Mouse (Mus musculus) myocyte (in vitro differentiated cells): ENCODE measurements around the gene Arid5b. TPM values are rescaled to one million over a fixed set of nuclear protein-coding genes. Genes with fewer than 3 reads are reported as not detected.

Experiments
- H3K27me3 ChIP-seq: one replicate; pipeline ENCODE4 v1.6.1; 2011; ENCODE audit not compliant: control insufficient read depth, insufficient read depth, insufficient read length
- H3K36me3 ChIP-seq: one replicate; pipeline ENCODE4 v1.6.1; 2011; ENCODE audit not compliant: control insufficient read depth, insufficient read depth
- H3K4me2 ChIP-seq: one replicate; pipeline ENCODE4 v1.6.1; 2011; ENCODE audit warnings: low read depth, control low read depth
- H3K4me3 ChIP-seq: one replicate; pipeline ENCODE4 v1.5.1; 2011; ENCODE audit warnings: mild to moderate bottlenecking, control low read depth, moderate library complexity
- H3K79me2 ChIP-seq: one replicate; pipeline ENCODE4 v1.6.1; 2011; ENCODE audit not compliant: control insufficient read depth, insufficient read depth
- H3ac ChIP-seq: one replicate; pipeline ENCODE4 v1.6.1; 2011; ENCODE audit not compliant: control insufficient read depth, insufficient read length
- CEBPB ChIP-seq: IDR thresholded peaks from 2 replicates; pipeline ENCODE4 v1.6.1; 2011; ENCODE audit warnings: mild to moderate bottlenecking, moderate library complexity; ENCODE audit not compliant: poor library complexity, insufficient read depth, severe bottlenecking
- E2F4 ChIP-seq: IDR thresholded peaks from one replicate; pipeline ENCODE4 v1.6.1; 2011; ENCODE audit warnings: mild to moderate bottlenecking, control low read depth, moderate library complexity; ENCODE audit not compliant: insufficient read depth
- MAX ChIP-seq: IDR thresholded peaks from one replicate; pipeline ENCODE4 v1.6.1; 2011; ENCODE audit warnings: low read depth, mild to moderate bottlenecking, control low read depth
- MYOD1 ChIP-seq, 3 experiments: IDR thresholded peaks; one replicate each; pipeline ENCODE4 v1.6.1; 2011; ENCODE audit warnings: control low read depth in 2 of 3, low read depth in 2 of 3, mild to moderate bottlenecking in 2 of 3, moderate library complexity in 1 of 3; ENCODE audit not compliant: insufficient read length in 2 of 3, control insufficient read depth in 1 of 3
- MYOG ChIP-seq, 3 experiments: IDR thresholded peaks; one replicate each; pipeline ENCODE4 v1.6.1; 2011; ENCODE audit warnings: control low read depth in 2 of 3, low read depth in 2 of 3, mild to moderate bottlenecking in 2 of 3; ENCODE audit not compliant: insufficient read length in 2 of 3, control insufficient read depth in 1 of 3, insufficient read depth in 1 of 3
- POLR2A ChIP-seq: IDR thresholded peaks from one replicate; pipeline ENCODE4 v1.6.1; 2011; ENCODE audit warnings: low read depth, mild to moderate bottlenecking, control low read depth, moderate library complexity; ENCODE audit not compliant: insufficient read length
- POLR2AphosphoS2 ChIP-seq: IDR thresholded peaks from one replicate; pipeline ENCODE4 v1.6.1; 2011; ENCODE audit warnings: low read depth, control low read depth; ENCODE audit not compliant: insufficient read length
- REST ChIP-seq: IDR thresholded peaks from one replicate; pipeline ENCODE4 v1.6.1; 2011; ENCODE audit warnings: mild to moderate bottlenecking, control low read depth, moderate library complexity; ENCODE audit not compliant: insufficient read depth, insufficient read length
- SRF ChIP-seq: IDR thresholded peaks from one replicate; pipeline ENCODE4 v1.6.1; 2011; ENCODE audit warnings: low read depth; ENCODE audit not compliant: control insufficient read depth, insufficient read length
- TCF12 ChIP-seq: IDR thresholded peaks from one replicate; pipeline ENCODE4 v1.6.1; 2011; ENCODE audit warnings: mild to moderate bottlenecking, control low read depth; ENCODE audit not compliant: poor library complexity, insufficient read depth, severe bottlenecking
- TCF3 ChIP-seq: IDR thresholded peaks from one replicate; pipeline ENCODE4 v1.6.1; 2011; ENCODE audit warnings: low read depth, control low read depth; ENCODE audit not compliant: insufficient read length
- USF1 ChIP-seq: IDR thresholded peaks from one replicate; pipeline ENCODE4 v1.6.1; 2011; ENCODE audit warnings: low read depth, mild to moderate bottlenecking, control low read depth, moderate library complexity
- polyA plus RNA-seq: library from polyadenylated mRNA; unstranded; fragments of >200 nt; fragmentation: generic; extraction: Trizol; gene quantifications from one replicate; pipeline ENCODE4 v1.2.1, GENCODE M21; 2012; ENCODE audit warnings: missing spikeins

The Arid5b gene
- polyA plus RNA-seq, 1 experiment = 7.7 TPM

DNA sequence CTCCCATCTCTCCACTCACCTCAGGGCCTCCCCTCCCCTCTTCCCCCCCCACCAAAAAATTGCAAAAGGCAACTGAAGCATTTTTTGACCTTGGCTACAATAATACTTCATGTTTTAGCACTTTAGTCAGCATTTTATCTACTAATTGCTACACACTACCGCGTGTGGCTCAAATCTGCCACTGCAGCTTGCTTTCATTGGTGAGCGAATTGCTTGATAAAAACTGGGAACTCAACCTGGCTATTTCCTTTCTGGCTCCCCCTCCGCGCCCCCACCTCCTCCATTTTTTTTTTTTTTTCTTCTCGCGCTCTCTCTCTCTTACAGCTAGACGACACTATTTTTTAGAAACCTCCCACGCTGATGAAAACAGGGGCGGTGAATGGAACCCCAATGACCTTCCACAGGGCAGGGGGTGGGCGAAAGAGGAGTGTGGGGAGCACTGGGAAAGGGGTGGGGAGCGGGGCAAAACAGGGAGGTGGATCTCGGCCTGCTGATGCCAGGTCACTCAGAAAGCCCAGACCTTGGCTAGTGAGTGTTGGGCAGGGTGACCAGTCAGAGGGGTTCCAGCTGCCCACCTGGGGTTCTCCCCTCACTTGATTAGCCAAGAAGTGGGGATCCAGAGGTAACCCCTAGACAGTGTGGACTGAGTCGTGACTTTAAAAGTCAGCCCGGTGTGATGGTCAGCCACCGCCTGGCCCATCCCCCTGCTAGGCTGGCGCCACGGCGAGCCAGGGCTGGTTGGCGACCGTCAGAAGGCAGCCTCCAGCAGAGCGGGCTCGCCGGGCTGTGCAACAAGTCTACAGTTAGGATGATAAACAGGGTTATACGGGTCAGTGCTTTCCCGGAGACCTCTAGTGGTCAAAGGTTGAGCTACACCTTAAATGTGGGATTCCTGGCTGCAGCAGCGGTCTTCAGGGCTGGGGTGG is 4.2 kb upstream of the Arid5b start:
- TF ChIP-seq POLR2A = peak; percentile 52
- no peak for TF ChIP-seq MYOG (IDR thresholded peaks at IDR 0.05; ENCODE audit: control insufficient read depth in 1 of 3, insufficient read depth in 1 of 3, insufficient read length in 2 of 3, low read depth in 2 of 3)
- Histone ChIP-seq H3ac (no peak overlapping the region), H3K27me3 (no peaks in the 10 kb centered on the region), H3K4me3 (peak overlapping the region; percentile 15), H3K4me2 (peak overlapping the region; percentile 78), H3K36me3 (no peaks in the 10 kb centered on the region), H3K79me2 (no peaks in the 10 kb centered on the region)

GRCm38 (mm10) chr10:68281775-68282106 is 3.2 kb upstream of the Arid5b start:
- TF ChIP-seq MYOG (IDR thresholded peaks at IDR 0.05; ENCODE audit: control insufficient read depth in 1 of 3, insufficient read depth in 1 of 3, insufficient read length in 2 of 3, low read depth in 2 of 3) (no peak), REST (no peak)
- Histone ChIP-seq H3K4me2 (peak overlapping the region; percentile 88), H3K27me3 (no peaks in the 10 kb centered on the region), H3K79me2 (peaks cover 9% of the 10 kb centered on the region), H3ac (no peak overlapping the region), H3K4me3 (no peak overlapping the region), H3K36me3 (no peaks in the 10 kb centered on the region)

DNA sequence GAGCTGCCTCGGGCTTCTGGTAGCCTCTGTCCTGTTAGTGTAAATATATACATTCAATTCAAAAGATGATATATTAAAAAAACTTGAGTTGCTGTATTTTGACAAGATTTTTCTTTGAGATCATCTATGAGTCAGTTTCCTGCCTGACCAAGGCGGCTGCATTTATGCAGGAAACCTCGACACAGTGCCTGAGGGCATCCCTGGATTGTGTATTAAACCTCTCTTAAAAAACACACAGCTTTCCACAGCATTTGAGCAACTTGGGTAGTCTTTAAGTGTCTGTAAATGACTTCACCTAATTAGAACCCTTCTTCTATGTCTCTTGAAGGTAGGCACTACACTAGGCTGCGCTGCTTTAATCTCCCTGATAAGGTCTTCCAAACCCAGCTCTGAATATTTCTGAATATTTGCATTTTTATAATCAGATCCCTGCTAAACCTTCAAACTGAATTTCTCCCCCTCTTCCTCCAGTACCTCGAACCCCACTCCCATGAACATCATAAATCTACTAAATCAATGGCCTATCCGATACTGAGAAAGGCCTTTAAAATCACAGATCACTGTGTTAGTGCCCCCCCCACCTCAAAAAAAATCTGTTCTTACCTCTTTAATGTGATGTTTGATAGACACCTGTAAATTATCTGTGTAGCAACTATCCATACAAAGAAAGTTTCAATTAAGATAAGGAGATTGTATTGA is 2.7 kb upstream of the Arid5b start:
- no peak for TF ChIP-seq SRF
- H3K4me3 ChIP-seq = peak overlapping the region; percentile 77
- peaks cover 9% of the 10 kb centered on the region for H3K79me2 ChIP-seq
- no peaks in the 10 kb centered on the region for H3K27me3 ChIP-seq
- H3K36me3 ChIP-seq = no peaks in the 10 kb centered on the region
- H3ac ChIP-seq = no peak overlapping the region
- peak overlapping the region; percentile 88 for H3K4me2 ChIP-seq

DNA sequence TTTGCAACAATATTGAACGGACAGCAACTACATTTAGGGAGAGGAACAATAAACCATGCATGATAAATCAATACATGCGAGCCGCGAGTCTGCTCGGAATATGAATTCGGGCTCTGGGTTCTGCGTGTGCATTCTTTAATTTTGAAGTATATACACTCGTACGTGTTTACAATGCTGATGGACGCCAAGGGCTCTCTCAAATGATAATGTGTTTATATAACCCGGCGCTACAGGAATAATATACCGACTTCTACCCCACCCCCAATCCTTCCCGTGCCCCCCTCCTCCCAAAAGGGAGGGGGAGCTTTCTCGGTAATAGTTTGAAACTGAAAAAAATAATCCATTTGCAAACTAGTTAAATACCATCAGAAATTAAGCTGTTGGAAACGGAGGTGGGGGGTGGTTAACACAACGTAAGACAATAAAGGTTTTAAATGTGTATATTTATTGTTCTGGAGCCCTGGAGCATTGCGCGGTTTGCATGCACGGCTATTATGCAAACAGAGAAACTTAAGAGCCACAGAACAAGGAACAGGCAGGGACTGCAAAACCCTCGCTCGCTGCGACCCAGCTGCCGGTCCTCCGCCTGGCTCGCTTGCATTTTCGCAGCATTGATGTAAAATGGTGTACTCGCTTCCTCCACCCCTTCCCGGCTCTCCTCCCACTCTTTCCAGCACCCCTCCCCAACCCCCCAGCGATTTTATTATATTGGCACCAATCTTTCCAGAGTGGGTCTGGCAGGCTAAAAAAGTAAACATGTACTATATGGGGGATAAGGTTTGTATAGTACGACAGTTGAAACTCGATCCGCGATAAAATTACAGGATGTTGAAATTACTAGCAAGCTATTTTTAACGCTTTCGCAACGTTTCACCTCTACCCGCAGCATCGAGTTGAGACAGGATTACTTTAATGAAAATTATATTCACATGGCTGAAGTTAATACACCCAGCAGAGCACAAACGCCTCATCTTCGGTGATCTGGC is 1.3 kb upstream of the Arid5b start:
- Histone ChIP-seq H3ac (no peak overlapping the region), H3K27me3 (no peaks in the 10 kb centered on the region), H3K79me2 (peaks cover 13% of the 10 kb centered on the region), H3K4me3 (peak overlapping the region; percentile 77), H3K4me2 (peak overlapping the region; percentile 88), H3K36me3 (peaks cover under 1% of the 10 kb centered on the region)
- TF ChIP-seq E2F4 = no peak
- peak; percentile 84 for TF ChIP-seq POLR2AphosphoS2
- peak; percentile 78 for TF ChIP-seq POLR2A
- TF ChIP-seq TCF12 = no peak
- no peak for TF ChIP-seq SRF
- TF ChIP-seq MYOD1 (IDR thresholded peaks at IDR 0.05; ENCODE audit: control insufficient read depth in 1 of 3, insufficient read length in 2 of 3, low read depth in 2 of 3) = peak in 2 of 3 experiments; percentile 19 to 30
- TF ChIP-seq TCF3 = no peak
- peak in 1 of 3 experiments; percentile 58 for TF ChIP-seq MYOG (IDR thresholded peaks at IDR 0.05; ENCODE audit: control insufficient read depth in 1 of 3, insufficient read depth in 1 of 3, insufficient read length in 2 of 3, low read depth in 2 of 3)
- no peak for TF ChIP-seq REST
- TF ChIP-seq USF1 = no peak
- no peak for TF ChIP-seq MAX
- peak; percentile 95 for TF ChIP-seq CEBPB

- no peak overlapping the region for H3ac ChIP-seq
- peak overlapping the region; percentile 77 for H3K4me3 ChIP-seq
- peak overlapping the region; percentile 72 for H3K4me2 ChIP-seq
- TF ChIP-seq E2F4 (no peak), POLR2AphosphoS2 (no peak), TCF12 (no peak), CEBPB (no peak), MYOG (IDR thresholded peaks at IDR 0.05; ENCODE audit: control insufficient read depth in 1 of 3, insufficient read depth in 1 of 3, insufficient read length in 2 of 3, low read depth in 2 of 3) (no peak), USF1 (no peak), TCF3 (no peak), REST (no peak), MAX (no peak), SRF (no peak), MYOD1 (IDR thresholded peaks at IDR 0.05; ENCODE audit: control insufficient read depth in 1 of 3, insufficient read length in 2 of 3, low read depth in 2 of 3) (no peak)
- peaks cover 9% of the 10 kb centered on the region for H3K36me3 ChIP-seq
- H3K27me3 ChIP-seq = no peaks in the 10 kb centered on the region
- peaks cover 34% of the 10 kb centered on the region for H3K79me2 ChIP-seq
Measured at GRCm38 (mm10) chr10:68277671-68278151, 829 bp downstream of the Arid5b start.
